Mouse (Mus musculus): ENCODE data around the gene Stk38. TPM values are rescaled to one million over a fixed set of nuclear protein-coding genes. Genes with fewer than 3 reads are reported as not detected.
"Not testable (repeated sequence)": the region's sequence is repeated elsewhere in the genome, so short reads cannot be mapped to it uniquely, and the experiment has no call there.

Gene Stk38
- polyA plus RNA-seq, 1 experiment from 2014 or later, result 71.8 TPM

DNA sequence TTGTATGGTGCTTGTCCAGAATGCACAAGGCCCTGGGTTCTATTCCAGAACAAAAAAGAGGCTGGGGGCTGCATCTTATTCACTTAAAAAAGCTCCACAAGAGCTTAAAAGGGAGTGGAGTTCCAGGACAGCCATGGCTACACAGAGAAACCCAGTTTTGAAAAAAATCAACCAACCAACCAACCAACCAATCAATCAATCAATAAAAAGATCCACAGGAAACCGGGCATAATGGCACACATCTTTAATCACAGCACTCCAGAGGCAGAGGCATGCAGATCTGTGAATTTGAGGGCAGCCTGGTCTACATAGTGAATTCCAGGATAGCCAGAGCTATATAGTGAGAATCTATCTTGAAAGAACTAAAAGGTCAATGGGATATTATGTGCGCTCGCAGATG is 2.8 kb downstream of the Stk38 start:
- Histone ChIP-seq H3K4me3 (ENCODE audit: low read length) (no peak overlapping the region), H3K27ac (ENCODE audit: low read depth, low read length) (no peak overlapping the region), H3K9ac (ENCODE audit: low read depth, low read length) (no peak overlapping the region), H3K9me3 (ENCODE audit: control insufficient read depth, low read length) (no peaks in the 10 kb centered on the region), H3K27me3 (replicated peaks; ENCODE audit: control insufficient read depth, insufficient read depth, low read length) (no peaks in the 10 kb centered on the region), H3K36me3 (ENCODE audit: control insufficient read depth, insufficient read depth, low read length) (peaks cover 6% of the 10 kb centered on the region; the same call in 1 of the 2 replicates), H3K4me2 (ENCODE audit: low read length) (no peak overlapping the region), H3K4me1 (ENCODE audit: control insufficient read depth, insufficient read depth, low read depth, low read length) (peaks cover 14% of the 10 kb centered on the region)
- 94% methylated on average over 3 of the region's 3 CpGs for WGBS
- ATAC-seq, result no peak

GRCm38 (mm10) chr17:29003740-29004139 is 4.1 kb downstream of the Stk38 start:
- no peak overlapping the region for H3K27ac ChIP-seq (ENCODE audit: low read depth, low read length)
- H3K4me3 ChIP-seq (ENCODE audit: low read length), result no peak overlapping the region
- H3K36me3 ChIP-seq (ENCODE audit: control insufficient read depth, insufficient read depth, low read length), result peaks cover 6% of the 10 kb centered on the region
- ATAC-seq, result no peak
- no peak overlapping the region for H3K4me2 ChIP-seq (ENCODE audit: low read length)
- no peaks in the 10 kb centered on the region for H3K27me3 ChIP-seq (replicated peaks; ENCODE audit: control insufficient read depth, insufficient read depth, low read length)
- peaks cover 14% of the 10 kb centered on the region for H3K4me1 ChIP-seq (ENCODE audit: control insufficient read depth, insufficient read depth, low read depth, low read length)
- H3K9ac ChIP-seq (ENCODE audit: low read depth, low read length), result no peak overlapping the region
- H3K9me3 ChIP-seq (ENCODE audit: control insufficient read depth, low read length), result no peaks in the 10 kb centered on the region
- 80% methylated on average over 1 of the region's 1 CpGs for WGBS

DNA sequence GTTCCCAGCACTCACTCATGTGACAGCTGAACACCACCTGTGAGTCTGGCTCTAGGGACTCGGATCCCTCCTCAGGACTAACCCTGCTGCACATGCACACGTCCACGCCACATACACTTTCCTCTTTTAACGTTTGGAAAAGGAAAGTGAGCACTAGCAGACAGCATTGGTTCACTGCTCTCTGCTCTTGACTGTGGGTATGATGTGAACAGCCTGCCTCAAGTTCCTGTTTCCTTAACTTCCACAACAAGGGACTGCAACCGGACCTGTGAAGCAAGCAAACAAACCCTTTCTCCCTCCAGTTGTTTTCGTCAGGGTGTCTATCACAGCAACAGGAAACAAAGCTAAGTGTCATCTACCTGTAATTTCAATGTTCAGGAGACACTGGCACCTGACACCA is 7.3 kb downstream of the Stk38 start:
- H3K4me2 ChIP-seq (ENCODE audit: low read length), result no peak overlapping the region
- no peaks in the 10 kb centered on the region for H3K9me3 ChIP-seq (ENCODE audit: control insufficient read depth, low read length)
- peaks cover 13% of the 10 kb centered on the region for H3K36me3 ChIP-seq (ENCODE audit: control insufficient read depth, insufficient read depth, low read length)
- peaks cover 4% of the 10 kb centered on the region; the same call in 1 of the 2 replicates for H3K4me1 ChIP-seq (ENCODE audit: control insufficient read depth, insufficient read depth, low read depth, low read length)
- no peak overlapping the region for H3K4me3 ChIP-seq (ENCODE audit: low read length)
- no peak for ATAC-seq
- WGBS, result 92% methylated on average over 6 of the region's 6 CpGs
- no peaks in the 10 kb centered on the region for H3K27me3 ChIP-seq (replicated peaks; ENCODE audit: control insufficient read depth, insufficient read depth, low read length)
- H3K9ac ChIP-seq (ENCODE audit: low read depth, low read length), result no peak overlapping the region
- H3K27ac ChIP-seq (ENCODE audit: low read depth, low read length), result no peak overlapping the region

DNA sequence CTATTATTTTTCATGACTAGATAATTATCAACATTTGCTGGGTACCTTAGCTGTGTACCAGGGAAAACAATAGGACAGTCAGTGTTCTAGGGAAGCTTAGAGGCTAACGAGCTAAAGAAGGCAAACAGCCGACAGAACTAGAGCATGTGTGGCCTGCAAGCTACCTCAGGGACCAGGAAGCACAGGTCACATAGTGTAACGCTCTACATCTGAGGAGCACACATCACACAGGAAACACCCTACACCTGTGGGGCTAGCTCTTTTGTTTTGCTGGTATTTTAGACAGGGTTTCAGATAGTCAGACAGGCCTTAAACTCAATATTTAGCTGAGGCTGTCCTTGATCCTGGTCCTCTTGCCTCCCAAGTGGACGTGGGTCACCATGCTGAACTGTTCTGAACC is 13.2 kb downstream of the Stk38 start:
- ATAC-seq, result no peak
- Histone ChIP-seq H3K4me1 (ENCODE audit: control insufficient read depth, insufficient read depth, low read depth, low read length) (no peaks in the 10 kb centered on the region), H3K27ac (ENCODE audit: low read depth, low read length) (no peak overlapping the region), H3K9ac (ENCODE audit: low read depth, low read length) (no peak overlapping the region), H3K4me2 (ENCODE audit: low read length) (no peak overlapping the region), H3K27me3 (replicated peaks; ENCODE audit: control insufficient read depth, insufficient read depth, low read length) (no peaks in the 10 kb centered on the region), H3K4me3 (ENCODE audit: low read length) (no peak overlapping the region), H3K36me3 (ENCODE audit: control insufficient read depth, insufficient read depth, low read length) (peaks cover 22% of the 10 kb centered on the region), H3K9me3 (ENCODE audit: control insufficient read depth, low read length) (no peaks in the 10 kb centered on the region)
- WGBS, result 84% methylated on average over 4 of the region's 4 CpGs

DNA sequence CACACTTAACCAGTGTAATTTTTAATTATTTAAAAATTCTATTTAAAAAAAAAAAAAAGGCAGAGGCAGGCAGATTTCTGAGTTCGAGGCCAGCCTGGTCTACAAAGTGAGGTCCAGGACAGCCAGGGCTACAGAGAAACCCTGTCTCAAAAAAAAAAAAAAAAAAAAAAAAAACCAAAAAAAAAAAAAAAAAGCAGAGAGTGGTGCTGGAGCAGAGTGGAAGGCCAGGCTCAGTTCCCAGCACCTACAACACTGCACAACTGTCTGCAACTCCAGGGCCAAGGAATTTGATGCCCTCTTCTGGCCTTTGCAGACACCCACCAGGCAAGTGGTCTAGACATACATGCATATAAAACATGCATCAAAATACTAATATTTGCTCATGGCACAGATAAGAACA is 14.8 kb downstream of the Stk38 start:
- not testable (repeated sequence) for H3K4me2 ChIP-seq (ENCODE audit: low read length); ATAC-seq; H3K27me3 ChIP-seq (replicated peaks; ENCODE audit: control insufficient read depth, insufficient read depth, low read length); H3K9ac ChIP-seq (ENCODE audit: low read depth, low read length); H3K4me1 ChIP-seq (ENCODE audit: control insufficient read depth, insufficient read depth, low read depth, low read length); H3K27ac ChIP-seq (ENCODE audit: low read depth, low read length); H3K4me3 ChIP-seq (ENCODE audit: low read length); H3K9me3 ChIP-seq (ENCODE audit: control insufficient read depth, low read length)
- peaks cover 24% of the 10 kb centered on the region for H3K36me3 ChIP-seq (ENCODE audit: control insufficient read depth, insufficient read depth, low read length)
- 100% methylated on average over 1 of the region's 1 CpGs for WGBS

DNA sequence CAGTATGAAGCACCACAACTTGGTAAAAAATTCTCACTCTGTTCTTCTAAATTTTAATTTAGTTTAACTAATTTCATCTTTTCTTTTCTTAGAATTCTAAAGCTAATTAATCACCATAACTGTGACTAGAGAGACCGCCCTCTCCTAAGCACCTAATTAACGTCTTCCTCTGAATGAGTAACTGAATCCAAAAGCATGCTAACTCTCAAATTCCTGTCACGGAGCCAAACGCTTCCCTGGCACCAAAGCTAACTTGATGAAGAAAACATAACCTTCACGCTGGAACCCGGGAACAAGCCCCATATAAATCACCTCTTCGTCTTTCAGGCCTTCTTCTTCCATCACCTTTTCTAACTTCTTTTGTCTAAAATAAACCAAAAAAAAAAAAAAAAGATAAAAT is 15.7 kb downstream of the Stk38 start:
- 40% methylated on average over 7 of the region's 7 CpGs for WGBS

GRCm38 (mm10) chr17:28991286-28991685 is 16.5 kb downstream of the Stk38 start:
- no peak for ATAC-seq
- Histone ChIP-seq H3K4me3 (ENCODE audit: low read length) (no peak overlapping the region), H3K9me3 (ENCODE audit: control insufficient read depth, low read length) (no peaks in the 10 kb centered on the region), H3K4me2 (ENCODE audit: low read length) (no peak overlapping the region), H3K9ac (ENCODE audit: low read depth, low read length) (no peak overlapping the region), H3K27me3 (replicated peaks; ENCODE audit: control insufficient read depth, insufficient read depth, low read length) (no peaks in the 10 kb centered on the region), H3K36me3 (ENCODE audit: control insufficient read depth, insufficient read depth, low read length) (peaks cover 39% of the 10 kb centered on the region), H3K4me1 (ENCODE audit: control insufficient read depth, insufficient read depth, low read depth, low read length) (no peaks in the 10 kb centered on the region), H3K27ac (ENCODE audit: low read depth, low read length) (no peak overlapping the region)
- 86% methylated on average over 9 of the region's 9 CpGs for WGBS

More for the DNA sequence above, 15.7 kb downstream of the Stk38 start:
- H3K4me1 ChIP-seq (ENCODE audit: control insufficient read depth, insufficient read depth, low read depth, low read length), result no peaks in the 10 kb centered on the region
- H3K4me2 ChIP-seq (ENCODE audit: low read length), result no peak overlapping the region
- H3K9ac ChIP-seq (ENCODE audit: low read depth, low read length), result no peak overlapping the region
- H3K9me3 ChIP-seq (ENCODE audit: control insufficient read depth, low read length), result no peaks in the 10 kb centered on the region
- H3K27ac ChIP-seq (ENCODE audit: low read depth, low read length), result no peak overlapping the region
- H3K36me3 ChIP-seq (ENCODE audit: control insufficient read depth, insufficient read depth, low read length), result peaks cover 31% of the 10 kb centered on the region
- no peak overlapping the region for H3K4me3 ChIP-seq (ENCODE audit: low read length)
- no peak for ATAC-seq
- no peaks in the 10 kb centered on the region for H3K27me3 ChIP-seq (replicated peaks; ENCODE audit: control insufficient read depth, insufficient read depth, low read length)

GRCm38 (mm10) chr17:28990060-28990459 is 17.7 kb downstream of the Stk38 start:
- WGBS, result 72% methylated on average over 4 of the region's 4 CpGs

GRCm38 (mm10) chr17:28988996-28989395 is 18.8 kb downstream of the Stk38 start:
- Histone ChIP-seq H3K4me1 (ENCODE audit: control insufficient read depth, insufficient read depth, low read depth, low read length) (no peaks in the 10 kb centered on the region), H3K4me2 (ENCODE audit: low read length) (no peak overlapping the region), H3K36me3 (ENCODE audit: control insufficient read depth, insufficient read depth, low read length) (peaks cover 46% of the 10 kb centered on the region), H3K9ac (ENCODE audit: low read depth, low read length) (no peak overlapping the region), H3K27me3 (replicated peaks; ENCODE audit: control insufficient read depth, insufficient read depth, low read length) (no peaks in the 10 kb centered on the region), H3K27ac (ENCODE audit: low read depth, low read length) (no peak overlapping the region), H3K9me3 (ENCODE audit: control insufficient read depth, low read length) (no peaks in the 10 kb centered on the region), H3K4me3 (ENCODE audit: low read length) (no peak overlapping the region)
- ATAC-seq, result no peak
- 82% methylated on average over 3 of the region's 3 CpGs for WGBS

More at GRCm38 (mm10) chr17:28990060-28990459, 17.7 kb downstream of the Stk38 start:
- H3K9me3 ChIP-seq (ENCODE audit: control insufficient read depth, low read length), result no peaks in the 10 kb centered on the region
- no peaks in the 10 kb centered on the region for H3K4me1 ChIP-seq (ENCODE audit: control insufficient read depth, insufficient read depth, low read depth, low read length)
- no peak for ATAC-seq
- H3K27me3 ChIP-seq (replicated peaks; ENCODE audit: control insufficient read depth, insufficient read depth, low read length), result no peaks in the 10 kb centered on the region
- peaks cover 42% of the 10 kb centered on the region for H3K36me3 ChIP-seq (ENCODE audit: control insufficient read depth, insufficient read depth, low read length)
- H3K4me3 ChIP-seq (ENCODE audit: low read length), result no peak overlapping the region
- no peak overlapping the region for H3K9ac ChIP-seq (ENCODE audit: low read depth, low read length)
- H3K4me2 ChIP-seq (ENCODE audit: low read length), result no peak overlapping the region
- H3K27ac ChIP-seq (ENCODE audit: low read depth, low read length), result no peak overlapping the region

GRCm38 (mm10) chr17:28988291-28988690 is 19.5 kb downstream of the Stk38 start:
- peaks cover 46% of the 10 kb centered on the region for H3K36me3 ChIP-seq (ENCODE audit: control insufficient read depth, insufficient read depth, low read length)

More at GRCm38 (mm10) chr17:28988291-28988690, 19.5 kb downstream of the Stk38 start:
- Histone ChIP-seq H3K4me3 (ENCODE audit: low read length) (no peak overlapping the region), H3K4me2 (ENCODE audit: low read length) (no peak overlapping the region), H3K27ac (ENCODE audit: low read depth, low read length) (no peak overlapping the region), H3K27me3 (replicated peaks; ENCODE audit: control insufficient read depth, insufficient read depth, low read length) (no peaks in the 10 kb centered on the region), H3K4me1 (ENCODE audit: control insufficient read depth, insufficient read depth, low read depth, low read length) (no peaks in the 10 kb centered on the region), H3K9me3 (ENCODE audit: control insufficient read depth, low read length) (no peaks in the 10 kb centered on the region), H3K9ac (ENCODE audit: low read depth, low read length) (no peak overlapping the region)
- 91% methylated on average over 4 of the region's 4 CpGs for WGBS
- ATAC-seq, result no peak
